Mouse (Mus musculus) right cerebral cortex, postnatal 25 days (tissue): ENCODE measurements around the gene 4930556J24Rik.
"Not testable (repeated sequence)": the region's sequence is repeated elsewhere in the genome, so short reads cannot be mapped to it uniquely, and the experiment has no call there.

Experiments used
- DNase-seq: peaks from one replicate; pipeline ENCODE4 v3.0.0; 2022

The 4930556J24Rik gene

GRCm38 (mm10) chr11:3920476-3920875 lies 56.1 kb downstream of the 4930556J24Rik start:
- no peak for DNase-seq

GRCm38 (mm10) chr11:3918738-3919137 lies 57.8 kb downstream of the 4930556J24Rik start:
- no peak for DNase-seq

- DNase-seq: peak; percentile 76
Measured at GRCm38 (mm10) chr11:3914109-3914840, 62.3 kb downstream of the 4930556J24Rik start, which contains the start of gene Slc35e4. Gene Slc35e4 (minus strand): TSS chr11:3914664.

- DNase-seq: peak; percentile 97
Measured at GRCm38 (mm10) chr11:3913316-3914108, 63.1 kb downstream of the 4930556J24Rik start.

- DNase-seq: peak; percentile 44
Measured at GRCm38 (mm10) chr11:3912875-3913271, 63.7 kb downstream of the 4930556J24Rik start.

GRCm38 (mm10) chr11:3912100-3912874 lies 64.3 kb downstream of the 4930556J24Rik start:
- DNase-seq: no peak

GRCm38 (mm10) chr11:3911440-3911839 lies 65.1 kb downstream of the 4930556J24Rik start:
- DNase-seq: not testable (repeated sequence)

- DNase-seq: no peak
Measured at GRCm38 (mm10) chr11:3910513-3911310, 65.9 kb downstream of the 4930556J24Rik start.

GRCm38 (mm10) chr11:3909236-3909635 lies 67.3 kb downstream of the 4930556J24Rik start:
- no peak for DNase-seq

GRCm38 (mm10) chr11:3905446-3905845 lies 71.1 kb downstream of the 4930556J24Rik start:
- no peak for DNase-seq

- DNase-seq: no peak
Measured at GRCm38 (mm10) chr11:3904673-3905072, 71.9 kb downstream of the 4930556J24Rik start.

- peak; percentile 48 for DNase-seq
Measured at GRCm38 (mm10) chr11:3903046-3903445, 73.5 kb downstream of the 4930556J24Rik start.

GRCm38 (mm10) chr11:3902516-3902915 lies 74.1 kb downstream of the 4930556J24Rik start:
- DNase-seq: no peak

GRCm38 (mm10) chr11:3900296-3900695 lies 76.3 kb downstream of the 4930556J24Rik start:
- DNase-seq: no peak

GRCm38 (mm10) chr11:3895933-3896332 lies 80.6 kb downstream of the 4930556J24Rik start:
- no peak for DNase-seq

- no peak for DNase-seq
Measured at GRCm38 (mm10) chr11:3895458-3895857, 81.1 kb downstream of the 4930556J24Rik start.

- peak; percentile 96 for DNase-seq
Measured at GRCm38 (mm10) chr11:3894406-3895281, 81.9 kb downstream of the 4930556J24Rik start, which contains the start of the genes 4921536K21Rik and Dusp18. Gene 4921536K21Rik (minus strand): TSS chr11:3895098. Gene Dusp18 (plus strand): TSS chr11:3895240.

- no peak for DNase-seq
Measured at GRCm38 (mm10) chr11:3893970-3894369, 82.6 kb downstream of the 4930556J24Rik start.
